Mouse (Mus musculus): Measurements from ENCODE around the gene Adamts17. TPM values are rescaled to one million over a fixed set of nuclear protein-coding genes. Genes with fewer than 3 reads are reported as not detected.
A peak's percentile ranks its signal among the peaks of the same experiment; 100 is the strongest.

Adamts17 gene
- polyA plus RNA-seq, 1 experiment, result 4.2 TPM

DNA sequence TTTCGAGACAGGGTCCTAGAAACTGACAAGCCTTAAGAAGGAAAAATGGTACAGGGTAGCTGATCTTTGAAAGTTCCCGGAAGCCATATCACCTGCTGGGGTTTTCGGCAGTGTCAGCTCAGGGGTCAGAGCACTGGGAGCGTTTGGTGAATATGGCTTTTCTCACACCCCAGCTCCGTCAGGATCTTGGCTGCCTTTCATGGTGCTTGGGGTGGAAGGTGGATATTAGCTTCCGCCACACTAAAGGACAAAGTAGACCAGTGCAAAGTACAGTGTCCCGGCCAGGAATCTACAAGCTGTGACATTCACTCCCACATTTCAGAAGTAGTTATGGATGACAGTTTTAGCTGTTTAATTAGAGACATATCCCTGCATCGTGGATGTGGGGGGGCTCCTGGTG, 200.3 kb downstream of the Adamts17 start:
- Histone ChIP-seq H3K4me3 (ENCODE audit: insufficient read depth, low read length) (no peak overlapping the region), H3K4me1 (ENCODE audit: control insufficient read depth, insufficient read depth, low read length) (peaks cover 3% of the 10 kb centered on the region), H3K27ac (ENCODE audit: insufficient read depth, low read length) (no peak overlapping the region)
- TF ChIP-seq POLR2A (IDR thresholded peaks at IDR 0.05; ENCODE audit: extremely low read depth, insufficient read depth, low read length) (no peak), CTCF (IDR thresholded peaks at IDR 0.05; ENCODE audit: extremely low read depth, insufficient read depth, low read length) (no peak)

DNA sequence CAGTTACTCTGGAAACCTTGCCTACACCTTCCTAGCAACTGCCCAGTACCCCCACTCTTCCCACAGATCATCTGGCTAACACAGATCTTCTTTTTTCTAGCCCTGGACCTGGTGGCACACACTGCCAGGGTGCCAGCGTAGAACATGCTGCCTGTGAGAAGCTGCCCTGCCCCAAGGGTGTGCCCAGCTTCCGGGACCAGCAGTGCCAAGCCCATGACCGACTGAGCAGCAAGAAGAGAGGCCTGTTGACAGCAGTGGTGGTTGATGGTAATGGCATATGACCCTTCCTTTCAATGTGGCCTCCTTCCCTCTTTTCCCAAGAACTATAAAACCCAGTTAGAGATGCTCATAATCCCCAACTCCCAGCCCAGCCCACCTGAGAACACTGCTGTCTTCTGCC, 202.2 kb downstream of the Adamts17 start:
- Histone ChIP-seq H3K27ac (ENCODE audit: insufficient read depth, low read length) (no peak overlapping the region), H3K4me1 (ENCODE audit: control insufficient read depth, insufficient read depth, low read length) (peaks cover 2% of the 10 kb centered on the region; the same call in 1 of the 2 replicates), H3K4me3 (ENCODE audit: insufficient read depth, low read length) (no peak overlapping the region)
- no peak for TF ChIP-seq POLR2A (IDR thresholded peaks at IDR 0.05; ENCODE audit: extremely low read depth, insufficient read depth, low read length)
- no peak for TF ChIP-seq CTCF (IDR thresholded peaks at IDR 0.05; ENCODE audit: extremely low read depth, insufficient read depth, low read length)

DNA sequence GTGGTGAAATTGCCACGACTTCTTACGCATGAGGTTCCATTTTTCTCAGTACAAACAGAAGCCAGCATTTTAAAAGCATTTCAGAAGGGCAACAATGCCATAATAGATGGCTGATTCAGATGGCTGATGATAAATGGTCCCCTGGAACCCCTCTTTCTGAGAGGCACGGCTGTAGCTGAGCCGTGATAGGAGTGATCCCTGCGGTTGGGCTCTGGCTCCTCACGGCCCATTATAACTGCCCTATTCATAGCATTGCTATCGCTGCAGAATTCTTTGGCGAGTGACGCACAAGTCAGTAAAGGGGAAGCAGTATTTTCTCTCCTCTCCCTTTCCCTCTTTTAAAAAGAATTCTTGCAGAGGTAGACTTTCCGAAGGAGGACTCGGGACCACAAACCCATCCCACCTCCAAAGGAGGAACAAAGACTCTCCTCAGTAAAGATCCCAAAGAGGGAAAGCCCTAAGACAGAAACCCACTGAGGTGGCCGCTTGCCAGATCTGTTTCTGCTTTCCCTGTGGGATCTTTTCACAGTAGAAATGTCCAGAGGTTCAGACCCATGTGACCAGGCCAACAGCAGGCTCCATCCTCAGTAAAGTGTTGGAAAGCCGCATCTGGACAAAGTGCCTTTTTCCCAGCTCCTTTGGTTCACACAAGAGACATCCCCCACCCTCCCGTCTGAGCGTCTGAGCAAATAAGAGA, 204.7 kb downstream of the Adamts17 start:
- Histone ChIP-seq H3K27ac (ENCODE audit: insufficient read depth, low read length) (no peak overlapping the region), H3K4me1 (ENCODE audit: control insufficient read depth, insufficient read depth, low read length) (no peaks in the 10 kb centered on the region), H3K4me3 (ENCODE audit: insufficient read depth, low read length) (peak overlapping the region; percentile 32; the same call in 1 of the 2 replicates)
- TF ChIP-seq POLR2A (IDR thresholded peaks at IDR 0.05; ENCODE audit: extremely low read depth, insufficient read depth, low read length), result no peak

- TF ChIP-seq CTCF (IDR thresholded peaks at IDR 0.05; ENCODE audit: extremely low read depth, insufficient read depth, low read length), result no peak
- no peak for TF ChIP-seq POLR2A (IDR thresholded peaks at IDR 0.05; ENCODE audit: extremely low read depth, insufficient read depth, low read length)
- no peak overlapping the region for H3K4me3 ChIP-seq (ENCODE audit: insufficient read depth, low read length)
- no peak overlapping the region for H3K27ac ChIP-seq (ENCODE audit: insufficient read depth, low read length)
- no peaks in the 10 kb centered on the region for H3K4me1 ChIP-seq (ENCODE audit: control insufficient read depth, insufficient read depth, low read length)
Measured at GRCm38 (mm10) chr7:67045202-67045601, 205.7 kb downstream of the Adamts17 start.

- H3K4me3 ChIP-seq (ENCODE audit: insufficient read depth, low read length), result no peak overlapping the region
- H3K4me1 ChIP-seq (ENCODE audit: control insufficient read depth, insufficient read depth, low read length), result no peaks in the 10 kb centered on the region
- no peak overlapping the region for H3K27ac ChIP-seq (ENCODE audit: insufficient read depth, low read length)
- no peak for TF ChIP-seq CTCF (IDR thresholded peaks at IDR 0.05; ENCODE audit: extremely low read depth, insufficient read depth, low read length)
- no peak for TF ChIP-seq POLR2A (IDR thresholded peaks at IDR 0.05; ENCODE audit: extremely low read depth, insufficient read depth, low read length)
Measured at GRCm38 (mm10) chr7:67049206-67049605, 209.7 kb downstream of the Adamts17 start.

- TF ChIP-seq POLR2A (IDR thresholded peaks at IDR 0.05; ENCODE audit: extremely low read depth, insufficient read depth, low read length), result no peak
- no peak for TF ChIP-seq CTCF (IDR thresholded peaks at IDR 0.05; ENCODE audit: extremely low read depth, insufficient read depth, low read length)
- Histone ChIP-seq H3K4me3 (ENCODE audit: insufficient read depth, low read length) (no peak overlapping the region), H3K4me1 (ENCODE audit: control insufficient read depth, insufficient read depth, low read length) (peaks cover under 1% of the 10 kb centered on the region; the same call in 1 of the 2 replicates), H3K27ac (ENCODE audit: insufficient read depth, low read length) (no peak overlapping the region)
Measured at GRCm38 (mm10) chr7:67050424-67050823, 210.9 kb downstream of the Adamts17 start.

- Histone ChIP-seq H3K4me3 (ENCODE audit: insufficient read depth, low read length) (no peak overlapping the region), H3K4me1 (ENCODE audit: control insufficient read depth, insufficient read depth, low read length) (peaks cover 2% of the 10 kb centered on the region; the same call in 1 of the 2 replicates), H3K27ac (ENCODE audit: insufficient read depth, low read length) (no peak overlapping the region)
- TF ChIP-seq CTCF (IDR thresholded peaks at IDR 0.05; ENCODE audit: extremely low read depth, insufficient read depth, low read length), result no peak
- TF ChIP-seq POLR2A (IDR thresholded peaks at IDR 0.05; ENCODE audit: extremely low read depth, insufficient read depth, low read length), result no peak
Measured at GRCm38 (mm10) chr7:67051089-67051718, 211.7 kb downstream of the Adamts17 start.

DNA sequence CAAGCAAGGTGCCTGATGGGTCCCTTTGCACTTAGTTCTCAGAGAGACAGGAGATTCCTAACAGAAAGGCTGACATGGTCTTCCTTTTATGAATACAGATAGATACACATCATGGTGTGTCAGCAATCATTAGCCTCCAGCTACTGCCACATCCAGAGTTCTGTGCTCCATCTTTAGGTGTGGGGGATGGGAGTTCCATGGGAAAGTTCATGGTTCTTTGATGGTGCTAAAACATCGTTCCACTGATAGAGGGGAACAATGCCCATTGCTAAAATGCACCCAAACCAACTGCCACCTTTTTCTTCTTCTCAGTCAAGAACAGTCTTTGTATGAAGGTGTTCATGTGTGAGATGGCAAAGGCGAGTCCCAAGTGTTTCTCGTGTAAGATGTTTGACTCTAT, 215.3 kb downstream of the Adamts17 start:
- H3K4me3 ChIP-seq (ENCODE audit: insufficient read depth, low read length), result no peak overlapping the region
- H3K27ac ChIP-seq (ENCODE audit: insufficient read depth, low read length), result no peak overlapping the region
- TF ChIP-seq CTCF (IDR thresholded peaks at IDR 0.05; ENCODE audit: extremely low read depth, insufficient read depth, low read length), result no peak
- TF ChIP-seq POLR2A (IDR thresholded peaks at IDR 0.05; ENCODE audit: extremely low read depth, insufficient read depth, low read length), result no peak

GRCm38 (mm10) chr7:67055510-67055909, 216.0 kb downstream of the Adamts17 start:
- Histone ChIP-seq H3K4me3 (ENCODE audit: insufficient read depth, low read length) (no peak overlapping the region), H3K27ac (ENCODE audit: insufficient read depth, low read length) (no peak overlapping the region), H3K4me1 (ENCODE audit: control insufficient read depth, insufficient read depth, low read length) (peaks cover 2% of the 10 kb centered on the region; the same call in 1 of the 2 replicates)
- TF ChIP-seq CTCF (IDR thresholded peaks at IDR 0.05; ENCODE audit: extremely low read depth, insufficient read depth, low read length) (no peak), POLR2A (IDR thresholded peaks at IDR 0.05; ENCODE audit: extremely low read depth, insufficient read depth, low read length) (no peak)

More for the DNA sequence above, 215.3 kb downstream of the Adamts17 start:
- peaks cover 2% of the 10 kb centered on the region; the same call in 1 of the 2 replicates for H3K4me1 ChIP-seq (ENCODE audit: control insufficient read depth, insufficient read depth, low read length)

DNA sequence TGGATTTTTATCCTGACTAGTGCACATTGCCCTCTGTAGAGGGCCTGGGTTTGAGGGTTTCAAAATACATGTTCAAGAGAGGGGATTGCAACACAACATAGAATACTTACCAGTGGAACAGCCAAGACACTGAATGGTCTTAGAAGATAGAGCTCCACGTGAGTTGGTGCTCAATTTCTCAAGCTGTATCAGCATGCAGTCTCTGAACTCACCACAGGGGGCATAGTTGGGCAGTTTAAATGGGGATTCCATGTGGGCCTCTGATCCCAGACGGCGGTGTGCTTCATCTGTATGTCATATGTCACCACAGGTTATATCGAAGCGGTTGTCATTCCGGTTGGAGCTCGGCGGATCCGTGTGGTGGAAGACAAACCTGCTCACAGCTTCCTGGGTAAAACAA, 222.2 kb downstream of the Adamts17 start:
- TF ChIP-seq CTCF (IDR thresholded peaks at IDR 0.05; ENCODE audit: extremely low read depth, insufficient read depth, low read length) (peak; percentile 44; the same call in 1 of the 2 replicates), POLR2A (IDR thresholded peaks at IDR 0.05; ENCODE audit: extremely low read depth, insufficient read depth, low read length) (no peak)
- Histone ChIP-seq H3K27ac (ENCODE audit: insufficient read depth, low read length) (no peak overlapping the region), H3K4me1 (ENCODE audit: control insufficient read depth, insufficient read depth, low read length) (peaks cover 4% of the 10 kb centered on the region), H3K4me3 (ENCODE audit: insufficient read depth, low read length) (no peak overlapping the region)
